Mouse (Mus musculus) mature B cell (primary cell): Measurements from ENCODE around the gene Chsy1.

ENCODE experiments used
- in situ Hi-C: fragments of 300-500 bp; cut with MboI; formaldehyde crosslinking; loops from 2 replicates; pipeline ENCODE4 v1.14.3; 2019

The Chsy1 gene

GRCm38 (mm10) chr7:66108961-66109854 lies at the start of gene Chsy1:
Gene Chsy1, plus strand, starts transcription at chr7:66109515.
- in situ Hi-C loops = loop anchor here (5.0 to 10.0 kb wide), 4 partner anchors 78 to 276 kb away; partner anchors contain the start of gene Lrrk1

GRCm38 (mm10) chr7:66060066-66060956 lies 49.0 kb upstream of the Chsy1 start:
- in situ Hi-C loops = loop anchor here (25.0 kb wide), 2 partner anchors 373 to 1673 kb away; partner anchors contain the start of genes Mcee, Mphosph10 and Tm2d3

GRCm38 (mm10) chr7:66061057-66061456 lies 48.3 kb upstream of the Chsy1 start:
- in situ Hi-C loops = loop anchor here (25.0 kb wide), 2 partner anchors 374 to 1674 kb away; partner anchors contain the start of genes Mcee, Mphosph10 and Tm2d3

- in situ Hi-C loops = loop anchor here (25.0 kb wide), 1 partner anchor 611 kb away; the partner anchor contains the start of genes Asb7 and Lins1
Observed at GRCm38 (mm10) chr7:66076411-66076810, 32.9 kb upstream of the Chsy1 start.

GRCm38 (mm10) chr7:66079364-66080230 lies 29.7 kb upstream of the Chsy1 start, which contains the start of gene Selenos:
Gene Selenos, plus strand, starts transcription at chr7:66079649.
- in situ Hi-C loops = loop anchor here (25.0 kb wide), 1 partner anchor 608 kb away; the partner anchor contains the start of genes Asb7 and Lins1

GRCm38 (mm10) chr7:66080231-66080613 lies 29.1 kb upstream of the Chsy1 start:
- in situ Hi-C loops = loop anchor here (25.0 kb wide), 1 partner anchor 607 kb away; the partner anchor contains the start of genes Asb7 and Lins1

- in situ Hi-C loops = loop anchor here (25.0 kb wide), 1 partner anchor 604 kb away; the partner anchor contains the start of genes Asb7 and Lins1
Observed at GRCm38 (mm10) chr7:66083757-66084156, 25.6 kb upstream of the Chsy1 start.

- in situ Hi-C loops = loop anchor here (25.0 kb wide), 1 partner anchor 603 kb away; the partner anchor contains the start of genes Asb7 and Lins1
Observed at GRCm38 (mm10) chr7:66084546-66084945, 24.8 kb upstream of the Chsy1 start.

- in situ Hi-C loops = loop anchor here (25.0 kb wide), 1 partner anchor 600 kb away; the partner anchor contains the start of genes Asb7 and Lins1
Observed at GRCm38 (mm10) chr7:66087652-66088051, 21.7 kb upstream of the Chsy1 start.

GRCm38 (mm10) chr7:66088077-66088476 lies 21.2 kb upstream of the Chsy1 start:
- in situ Hi-C loops = loop anchor here (25.0 kb wide), 1 partner anchor 599 kb away; the partner anchor contains the start of genes Asb7 and Lins1

- in situ Hi-C loops = loop anchor here (25.0 kb wide), 1 partner anchor 597 kb away; the partner anchor contains the start of genes Asb7 and Lins1
Observed at GRCm38 (mm10) chr7:66090676-66091190, 18.6 kb upstream of the Chsy1 start.

- in situ Hi-C loops = loop anchor here (25.0 kb wide), 1 partner anchor 596 kb away; the partner anchor contains the start of genes Asb7 and Lins1
Observed at GRCm38 (mm10) chr7:66091553-66091952, 17.8 kb upstream of the Chsy1 start.

GRCm38 (mm10) chr7:66092656-66093055 lies 16.7 kb upstream of the Chsy1 start:
- in situ Hi-C loops = loop anchor here (25.0 kb wide), 1 partner anchor 595 kb away; the partner anchor contains the start of genes Asb7 and Lins1

GRCm38 (mm10) chr7:66094141-66094540 lies 15.2 kb upstream of the Chsy1 start:
- in situ Hi-C loops = loop anchor here (25.0 kb wide), 1 partner anchor 593 kb away; the partner anchor contains the start of genes Asb7 and Lins1

GRCm38 (mm10) chr7:66098803-66099202 lies 10.5 kb upstream of the Chsy1 start:
- in situ Hi-C loops = loop anchor here (25.0 kb wide), 1 partner anchor 588 kb away; the partner anchor contains the start of genes Asb7 and Lins1

GRCm38 (mm10) chr7:66101866-66102265 lies 7.4 kb upstream of the Chsy1 start:
- in situ Hi-C loops = loop anchor here (10.0 kb wide), 2 partner anchors 203 to 283 kb away; partner anchors contain the start of gene Lrrk1

- in situ Hi-C loops = loop anchor here (10.0 kb wide), 2 partner anchors 200 to 280 kb away; partner anchors contain the start of gene Lrrk1
Observed at GRCm38 (mm10) chr7:66104531-66104930, 4.8 kb upstream of the Chsy1 start.

- in situ Hi-C loops = loop anchor here (5.0 to 10.0 kb wide), 4 partner anchors 82 to 279 kb away; partner anchors contain the start of gene Lrrk1
Observed at GRCm38 (mm10) chr7:66105771-66106170, 3.5 kb upstream of the Chsy1 start.

GRCm38 (mm10) chr7:66106581-66107056 lies 2.7 kb upstream of the Chsy1 start:
- in situ Hi-C loops = loop anchor here (5.0 to 10.0 kb wide), 4 partner anchors 81 to 278 kb away; partner anchors contain the start of gene Lrrk1
